Mouse (Mus musculus) hindbrain, embryonic 11.5 days (tissue): ENCODE data around the gene Rrm1. TPM values are rescaled to one million over a fixed set of nuclear protein-coding genes. Genes with fewer than 3 reads are reported as not detected.

Source experiments
- polyA plus RNA-seq: library from polyadenylated mRNA; unstranded; fragments of >200 nt; fragmentation: Nextera tagmentation; extraction: Ambion mirVana; gene quantifications from 2 replicates; pipeline ENCODE4 v1.2.1, GENCODE M21; 2014

Rrm1 gene
- polyA plus RNA-seq, 1 experiment from 2014 or later = 189 TPM

Other genes starting within 250 kb of the Rrm1 start
- 40.0 and 42.1 TPM in 2 replicates for gene Nup98, start 231.5 kb upstream of the Rrm1 start, polyA plus RNA-seq
- gene Pgap2, start 231.5 kb upstream of the Rrm1 start, polyA plus RNA-seq = 47.4 and 50.3 TPM in 2 replicates
- gene Rhog, start 185.6 kb upstream of the Rrm1 start, polyA plus RNA-seq = 35.3 and 35.5 TPM in 2 replicates
- 9.3 and 10.3 TPM in 2 replicates for gene Stim1, start 173.9 kb upstream of the Rrm1 start, polyA plus RNA-seq
- 0.31 and 1.1 TPM in 2 replicates for gene Olfr543, start 40.0 kb downstream of the Rrm1 start, polyA plus RNA-seq
- 0.08 and 0.23 TPM in 2 replicates for gene Olfr544, start 46.6 kb downstream of the Rrm1 start, polyA plus RNA-seq
- not detected in 2 replicates for gene Olfr545, start 57.9 kb downstream of the Rrm1 start, polyA plus RNA-seq
- gene Olfr547, start 93.1 kb downstream of the Rrm1 start, polyA plus RNA-seq = not detected in 2 replicates
- gene Olfr548-ps1, start 99.2 kb downstream of the Rrm1 start, polyA plus RNA-seq = not detected in 2 replicates
- not detected in 2 replicates for gene Olfr549, start 108.2 kb downstream of the Rrm1 start, polyA plus RNA-seq
- 0.32 and 1.1 TPM in 2 replicates for gene Trim21, start 123.8 kb downstream of the Rrm1 start, polyA plus RNA-seq
- gene Olfr550, start 129.7 kb downstream of the Rrm1 start, polyA plus RNA-seq = not detected in 2 replicates
- gene Olfr551, start 150.2 kb downstream of the Rrm1 start, polyA plus RNA-seq = not detected in 2 replicates
- gene Olfr552, start 156.1 kb downstream of the Rrm1 start, polyA plus RNA-seq = not detected in 2 replicates
- not detected in 2 replicates for gene Olfr553, start 176.5 kb downstream of the Rrm1 start, polyA plus RNA-seq
- gene Olfr554, start 196.7 kb downstream of the Rrm1 start, polyA plus RNA-seq = not detected in 2 replicates
- not detected in 2 replicates for gene Olfr555, start 217.1 kb downstream of the Rrm1 start, polyA plus RNA-seq
- gene Olfr556, start 223.2 kb downstream of the Rrm1 start, polyA plus RNA-seq = not detected in 2 replicates
- gene Trim68, start 245.6 kb downstream of the Rrm1 start, polyA plus RNA-seq = 9.3 and 9.5 TPM in 2 replicates